Mouse (Mus musculus): Measurements from ENCODE around the gene Ccnb3. TPM values are rescaled to one million over a fixed set of nuclear protein-coding genes. Genes with fewer than 3 reads are reported as not detected.
"Not testable (repeated sequence)": the region's sequence is repeated elsewhere in the genome, so short reads cannot be mapped to it uniquely, and the experiment has no call there.

Gene Ccnb3
- under 1 TPM in 2 of 4 experiments, not detected in 2; 0.09 to 0.14 TPM for total RNA-seq (2022)

GRCm38 (mm10) chrX:7041519-7041918 is at the start of gene Ccnb3:
TSS of gene Ccnb3 (minus strand) at chrX:7041619.
- no peak for DNase-seq

DNA sequence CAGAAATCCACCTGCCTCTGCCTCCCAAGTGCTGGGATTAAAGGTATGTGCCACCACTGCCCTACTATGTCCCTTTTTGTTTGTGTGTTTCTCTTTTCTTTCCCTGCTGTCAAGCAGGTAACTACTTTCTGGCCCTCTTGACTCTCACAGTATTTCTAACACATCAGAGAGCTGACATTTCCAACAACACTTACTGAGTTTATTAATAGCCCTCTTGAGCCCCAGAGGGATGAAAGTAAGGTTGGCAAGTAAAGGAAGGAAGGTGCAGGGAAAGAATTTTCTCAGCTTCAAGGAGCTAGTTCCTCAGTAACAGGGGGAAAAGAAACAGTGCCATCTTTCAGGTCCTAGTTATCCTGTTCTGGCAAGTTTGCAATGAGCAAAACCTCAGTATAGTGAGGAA is 48.9 kb upstream of the Ccnb3 start:
- no peak for DNase-seq

DNA sequence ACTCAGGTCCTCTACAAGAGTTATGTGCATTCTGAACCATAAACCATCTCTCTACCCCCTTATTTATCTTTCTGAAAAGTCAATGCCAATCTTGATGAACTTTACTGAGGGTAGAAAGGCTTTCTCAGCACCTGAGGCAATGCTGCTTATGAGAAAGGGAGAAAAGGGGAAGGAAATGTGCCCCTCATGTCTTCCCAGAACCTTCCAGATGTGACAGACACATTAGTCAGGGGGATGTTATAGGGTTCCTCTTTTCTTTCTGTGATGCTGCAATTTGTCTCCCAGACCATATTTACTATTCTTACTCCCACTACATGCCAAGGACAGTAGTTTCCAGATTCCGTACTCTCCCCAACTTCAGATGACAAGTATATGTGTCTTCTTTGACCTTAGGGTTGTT is 44.5 kb upstream of the Ccnb3 start:
- DNase-seq, result no peak

GRCm38 (mm10) chrX:7079820-7080429 is 38.5 kb upstream of the Ccnb3 start:
- no peak for DNase-seq

DNA sequence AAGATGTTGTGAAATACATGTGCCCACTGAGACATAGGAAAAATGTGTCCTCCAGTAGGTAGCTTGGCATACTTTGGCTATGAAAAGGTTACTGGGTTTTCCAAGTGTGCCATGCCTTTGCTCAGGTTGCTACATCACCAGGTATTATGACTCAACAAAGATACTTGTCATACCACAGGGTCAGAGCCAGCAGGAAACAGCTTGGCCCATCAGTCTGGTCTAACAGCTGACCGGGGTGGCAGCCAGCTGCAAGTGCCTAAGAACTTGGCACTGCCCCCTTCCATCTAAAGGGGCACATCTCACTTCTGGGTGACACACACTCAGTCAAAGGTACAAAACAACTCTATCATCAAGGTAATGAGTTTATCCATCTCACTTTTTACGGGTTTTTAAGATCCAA is 26.6 kb upstream of the Ccnb3 start:
- DNase-seq, result no peak

DNA sequence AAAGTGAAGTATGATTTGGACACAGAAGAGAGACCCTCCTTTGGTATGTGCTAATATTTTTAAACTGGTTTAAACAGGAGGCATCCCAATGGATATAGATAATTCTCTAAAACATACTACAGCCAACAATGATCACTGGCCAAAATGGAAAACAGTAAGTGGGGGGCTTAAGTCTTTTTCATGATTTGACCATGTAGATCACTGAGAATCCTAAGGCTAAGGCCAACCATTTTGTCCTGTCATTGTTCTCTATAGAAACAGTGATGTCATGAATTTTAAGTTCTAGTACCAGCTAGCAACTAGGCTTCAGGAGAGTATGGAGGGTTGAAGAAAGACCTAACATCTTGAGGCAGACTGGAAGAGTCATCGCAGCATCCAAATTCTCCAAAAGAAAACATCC is 25.8 kb upstream of the Ccnb3 start, which contains the start of gene Akap4:
Gene Akap4 (plus strand): TSS at position 301 of the 400 bp plus-strand sequence.
- DNase-seq, result no peak

GRCm38 (mm10) chrX:7064109-7064508 is 22.7 kb upstream of the Ccnb3 start:
- no peak for DNase-seq

GRCm38 (mm10) chrX:7057634-7058033 is 16.2 kb upstream of the Ccnb3 start:
- no peak for DNase-seq

GRCm38 (mm10) chrX:7057056-7057455 is 15.6 kb upstream of the Ccnb3 start:
- DNase-seq, result no peak

DNA sequence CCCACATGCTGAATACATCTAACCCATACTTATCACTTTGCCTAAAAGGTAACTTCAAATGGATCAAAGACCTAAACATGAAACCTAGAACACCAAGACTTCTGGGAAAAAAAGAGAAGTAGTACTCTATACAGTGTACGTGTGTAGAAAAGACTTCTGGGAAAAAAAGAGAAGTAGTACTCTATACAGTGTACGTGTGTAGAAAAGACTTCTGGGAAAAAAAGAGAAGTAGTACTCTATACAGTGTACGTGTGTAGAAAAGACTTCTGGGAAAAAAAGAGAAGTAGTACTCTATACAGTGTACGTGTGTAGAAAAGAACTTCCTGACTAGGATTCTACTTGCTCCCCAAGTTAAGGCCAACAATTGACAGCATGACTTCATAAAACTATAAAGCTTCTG is 57.5 kb downstream of the Ccnb3 start:
- not testable (repeated sequence) for DNase-seq

- no peak for DNase-seq
Measured at GRCm38 (mm10) chrX:6971956-6972355, 69.5 kb downstream of the Ccnb3 start.

DNA sequence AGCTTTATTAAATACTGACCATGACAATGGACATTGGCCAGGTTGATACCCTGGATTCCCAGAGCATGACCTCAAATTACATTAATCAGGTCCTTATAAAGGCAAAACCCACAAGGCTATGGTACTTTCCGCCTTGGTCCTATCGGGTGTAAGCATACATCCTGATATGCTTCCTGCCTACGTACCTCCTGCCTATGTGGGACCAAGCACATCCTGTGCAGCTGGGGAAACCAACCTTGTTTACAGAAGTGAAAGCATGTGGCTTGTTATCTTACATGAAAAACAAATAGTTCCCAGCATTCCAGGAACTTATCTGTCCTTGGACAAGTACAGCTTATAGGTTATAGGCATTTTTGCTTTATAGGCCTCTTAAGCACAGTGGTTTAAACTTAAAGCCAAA is 72.8 kb downstream of the Ccnb3 start:
- DNase-seq, result no peak

Other genes starting within 250 kb of the Ccnb3 start
- gene Akap4, start 25.9 kb upstream of the Ccnb3 start, total RNA-seq (2022), result not detected

Measured in adrenal gland, adult 8-10 months (tissue).